Mouse (Mus musculus): ENCODE results near the gene Acox3. TPM values are rescaled to one million over a fixed set of nuclear protein-coding genes. Genes with fewer than 3 reads are reported as not detected.

Acox3 gene
- polyA plus RNA-seq, 1 experiment from 2014 or later: 12.4 TPM

- no peak overlapping the region for H3K4me3 ChIP-seq
- no peak overlapping the region for H3K4me2 ChIP-seq
- H3K27ac ChIP-seq: no peak overlapping the region
- H3K9me3 ChIP-seq: no peaks in the 10 kb centered on the region
- H3K27me3 ChIP-seq: no peaks in the 10 kb centered on the region
- 74% methylated on average over 13 of the region's 13 CpGs for WGBS
- H3K9ac ChIP-seq: no peak overlapping the region
- 0 out of 2 replicates have a peak, but pooled peaks cover 4% of the 10 kb centered on the region for H3K4me1 ChIP-seq
- ATAC-seq (ENCODE audit: insufficient number of reproducible peaks, low FRiP score, low TSS enrichment, low read depth): 0 out of 2 replicates have a peak, but pooled peaks have one; percentile 57
- H3K36me3 ChIP-seq: peaks cover 70% of the 10 kb centered on the region
These were observed 24.8 kb upstream of the Acox3 start for GRCm38 (mm10) chr5:35557946-35558621.

GRCm38 (mm10) chr5:35559447-35559846 is 23.4 kb upstream of the Acox3 start:
- Histone ChIP-seq H3K27me3 (no peaks in the 10 kb centered on the region), H3K27ac (no peak overlapping the region), H3K9me3 (no peaks in the 10 kb centered on the region)

DNA sequence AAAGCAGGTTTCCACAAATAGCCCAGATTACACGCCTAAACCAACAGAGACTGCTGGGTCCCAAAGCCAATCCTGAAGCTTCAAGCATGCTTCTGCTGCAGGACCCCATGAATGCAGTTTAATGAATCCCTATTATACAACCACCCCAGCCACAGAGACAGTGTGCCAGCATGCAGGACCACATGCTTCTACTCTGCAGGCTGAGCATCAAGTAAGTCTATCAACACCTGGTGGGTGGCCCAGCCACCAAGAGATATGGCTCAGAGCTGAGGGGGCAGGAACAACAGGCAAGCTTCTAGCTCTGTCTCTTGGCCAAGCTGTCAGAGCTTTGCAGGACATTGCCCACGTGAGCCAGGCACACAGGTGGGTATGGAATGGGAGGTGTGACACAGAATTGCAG is 20.2 kb upstream of the Acox3 start:
- ATAC-seq (ENCODE audit: insufficient number of reproducible peaks, low FRiP score, low TSS enrichment, low read depth): no peak
- no peak overlapping the region for H3K4me3 ChIP-seq
- H3K4me1 ChIP-seq: 0 out of 2 replicates have a peak, but pooled peaks cover 4% of the 10 kb centered on the region
- H3K27ac ChIP-seq: no peak overlapping the region
- 94% methylated on average over 2 of the region's 2 CpGs for WGBS
- H3K4me2 ChIP-seq: no peak overlapping the region
- no peaks in the 10 kb centered on the region for H3K9me3 ChIP-seq
- H3K36me3 ChIP-seq: peaks cover 88% of the 10 kb centered on the region
- H3K27me3 ChIP-seq: no peaks in the 10 kb centered on the region
- H3K9ac ChIP-seq: no peak overlapping the region

More at GRCm38 (mm10) chr5:35559447-35559846, 23.4 kb upstream of the Acox3 start:
- H3K9ac ChIP-seq: no peak overlapping the region
- no peak for ATAC-seq (ENCODE audit: insufficient number of reproducible peaks, low FRiP score, low TSS enrichment, low read depth)
- H3K4me3 ChIP-seq: no peak overlapping the region
- peaks cover 80% of the 10 kb centered on the region for H3K36me3 ChIP-seq
- H3K4me1 ChIP-seq: 0 out of 2 replicates have a peak, but pooled peaks cover 4% of the 10 kb centered on the region
- H3K4me2 ChIP-seq: no peak overlapping the region
- WGBS: 77% methylated on average over 8 of the region's 8 CpGs

DNA sequence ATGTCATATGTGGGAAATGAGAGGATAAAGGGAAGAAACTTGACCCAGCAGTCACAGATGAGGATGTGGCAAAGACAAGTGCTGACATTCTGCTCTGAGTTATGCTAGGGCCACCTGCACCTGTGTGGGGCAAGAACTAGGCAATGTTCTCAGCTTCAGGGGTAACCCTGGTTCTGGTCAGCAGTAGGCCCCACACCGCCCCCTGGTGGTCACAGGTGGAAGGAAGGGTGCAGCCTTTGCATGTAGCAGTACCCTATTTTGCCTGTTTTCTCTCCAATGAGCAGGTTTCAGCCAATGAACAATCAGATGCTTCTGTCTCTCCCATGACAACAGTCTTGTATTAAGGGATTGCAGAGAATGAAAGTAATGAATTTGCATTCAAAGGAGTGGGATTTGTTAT is 19.4 kb upstream of the Acox3 start:
- no peak for ATAC-seq (ENCODE audit: insufficient number of reproducible peaks, low FRiP score, low TSS enrichment, low read depth)
- no peak overlapping the region for H3K9ac ChIP-seq

DNA sequence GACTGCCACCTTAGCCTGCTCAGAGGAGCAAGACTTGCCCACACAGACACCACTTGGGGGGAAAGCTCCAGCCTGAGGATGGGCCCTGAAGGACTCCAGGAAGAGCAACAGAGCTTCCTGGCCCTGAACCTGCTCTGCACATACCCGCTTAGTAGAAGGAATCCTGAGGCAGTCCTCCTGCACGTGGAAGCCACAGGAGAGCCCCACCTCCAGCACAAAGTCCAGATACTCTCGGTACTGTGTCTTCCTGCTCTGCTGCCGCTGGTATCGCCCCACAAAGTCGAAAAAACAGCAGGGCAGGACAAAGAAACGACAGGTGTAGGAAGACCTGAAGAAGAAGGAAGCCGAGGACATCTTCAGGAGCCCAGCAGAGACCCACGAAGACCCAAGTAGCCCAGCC is 17.6 kb upstream of the Acox3 start:
- H3K36me3 ChIP-seq: peaks cover 93% of the 10 kb centered on the region
- H3K27me3 ChIP-seq: no peaks in the 10 kb centered on the region
- H3K4me1 ChIP-seq: no peaks in the 10 kb centered on the region
- H3K4me2 ChIP-seq: no peak overlapping the region
- WGBS: 91% methylated on average over 9 of the region's 9 CpGs
- no peak overlapping the region for H3K27ac ChIP-seq
- no peaks in the 10 kb centered on the region for H3K9me3 ChIP-seq
- no peak overlapping the region for H3K4me3 ChIP-seq
- no peak for ATAC-seq (ENCODE audit: insufficient number of reproducible peaks, low FRiP score, low TSS enrichment, low read depth)
- H3K9ac ChIP-seq: no peak overlapping the region

More for the DNA sequence above, 19.4 kb upstream of the Acox3 start:
- Histone ChIP-seq H3K36me3 (peaks cover 89% of the 10 kb centered on the region), H3K27me3 (no peaks in the 10 kb centered on the region), H3K4me1 (0 out of 2 replicates have a peak, but pooled peaks cover 4% of the 10 kb centered on the region), H3K4me3 (no peak overlapping the region), H3K9me3 (no peaks in the 10 kb centered on the region), H3K27ac (no peak overlapping the region), H3K4me2 (no peak overlapping the region)
- 0% methylated on average over 1 of the region's 1 CpGs for WGBS

GRCm38 (mm10) chr5:35566632-35567031 is 16.2 kb upstream of the Acox3 start:
- H3K4me1 ChIP-seq: no peaks in the 10 kb centered on the region
- no peaks in the 10 kb centered on the region for H3K27me3 ChIP-seq
- ATAC-seq (ENCODE audit: insufficient number of reproducible peaks, low FRiP score, low TSS enrichment, low read depth): no peak
- no peak overlapping the region for H3K27ac ChIP-seq
- no peak overlapping the region for H3K4me3 ChIP-seq
- H3K36me3 ChIP-seq: peaks cover 96% of the 10 kb centered on the region
- no peak overlapping the region for H3K4me2 ChIP-seq
- H3K9me3 ChIP-seq: no peaks in the 10 kb centered on the region
- H3K9ac ChIP-seq: no peak overlapping the region
- 93% methylated on average over 4 of the region's 4 CpGs for WGBS

GRCm38 (mm10) chr5:35571546-35571945 is 11.3 kb upstream of the Acox3 start:
- Histone ChIP-seq H3K4me1 (peaks cover 9% of the 10 kb centered on the region), H3K9ac (no peak overlapping the region), H3K36me3 (peaks cover 69% of the 10 kb centered on the region), H3K9me3 (no peaks in the 10 kb centered on the region), H3K27ac (no peak overlapping the region), H3K4me2 (no peak overlapping the region), H3K4me3 (no peak overlapping the region), H3K27me3 (no peaks in the 10 kb centered on the region)
- 87% methylated on average over 6 of the region's 6 CpGs for WGBS
- no peak for ATAC-seq (ENCODE audit: insufficient number of reproducible peaks, low FRiP score, low TSS enrichment, low read depth)

DNA sequence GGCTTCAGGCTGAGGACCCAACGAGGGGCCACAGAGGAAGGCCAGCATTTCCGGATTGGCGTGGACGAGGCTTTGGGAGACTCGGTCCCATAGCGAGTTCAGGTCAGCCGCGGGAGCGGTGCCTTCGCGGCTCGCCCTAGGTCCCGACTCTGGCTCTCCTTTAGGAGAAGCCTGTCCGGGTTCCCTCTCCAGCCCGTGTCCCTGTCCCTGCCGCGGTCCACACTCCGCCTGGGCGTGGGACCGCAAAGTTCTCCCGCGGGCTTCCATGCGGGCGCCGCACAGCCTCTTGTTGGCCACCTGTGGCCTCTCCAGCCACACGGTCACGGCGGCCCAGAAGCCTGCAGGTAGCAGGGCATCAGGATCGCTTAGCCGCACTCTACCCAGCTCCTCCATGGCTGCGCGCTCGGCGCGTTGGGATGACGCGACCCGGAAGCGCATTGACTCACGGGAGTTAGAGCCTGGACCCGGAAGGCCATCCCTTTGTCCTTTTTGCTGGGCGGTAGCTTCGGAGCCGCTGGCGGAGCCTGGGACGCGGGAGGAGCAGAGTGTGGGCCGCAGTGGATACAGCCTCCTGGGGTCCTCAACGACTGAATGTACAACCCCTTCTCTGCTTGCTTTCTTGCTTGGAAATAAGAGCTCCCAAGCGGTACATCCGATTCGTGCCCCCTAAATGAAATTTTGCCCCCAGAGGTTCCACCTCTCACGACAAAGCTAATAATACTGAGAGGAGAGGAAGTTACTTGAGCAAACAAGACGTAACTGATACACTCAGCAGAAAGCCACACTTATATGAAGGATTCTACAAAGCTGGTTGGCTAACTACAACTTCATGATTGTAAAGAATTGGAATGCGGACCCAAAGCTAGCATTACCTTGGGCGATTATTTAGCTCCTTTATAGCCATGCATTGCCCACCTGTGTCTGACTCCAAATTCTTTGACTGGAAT is 7.9 kb upstream of the Acox3 start, which contains the start of gene Trmt44:
Gene Trmt44, minus strand, starts transcription at position 418 of the 947 bp plus-strand sequence.
- H3K9ac ChIP-seq: peak within 1 kb of the TSS; percentile 97
- H3K4me3 ChIP-seq: peak within 1 kb of the TSS; percentile 96

DNA sequence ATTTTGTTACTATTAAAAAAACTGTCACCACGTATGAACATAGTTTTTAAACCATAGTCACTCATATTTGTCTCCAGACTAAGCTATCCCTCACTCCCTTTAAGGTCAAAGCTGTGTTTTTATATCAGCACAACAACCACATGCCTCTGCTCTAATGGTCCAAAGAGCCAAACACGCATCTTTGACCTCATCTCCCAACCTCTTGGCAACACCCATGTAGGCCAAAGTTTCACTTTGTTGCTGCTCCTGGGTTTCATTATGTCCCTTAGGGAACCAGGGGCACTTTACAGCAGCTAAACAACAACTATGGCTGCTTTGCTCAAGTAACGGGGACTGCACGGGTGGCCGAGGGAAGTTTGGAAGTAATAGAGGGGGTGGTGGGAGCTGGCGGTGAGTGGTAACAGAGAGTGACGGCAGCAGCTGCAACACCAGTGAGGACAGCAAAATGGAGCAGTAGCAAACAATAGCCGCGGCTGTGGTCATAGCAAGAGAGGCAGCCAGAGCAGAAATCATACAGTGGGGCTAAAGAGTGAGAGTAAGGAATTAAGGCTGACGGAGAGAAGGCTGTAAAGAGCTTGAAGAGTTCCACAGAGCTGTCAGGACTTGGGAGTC is 6.3 kb upstream of the Acox3 start:
- Histone ChIP-seq H3K4me1 (peaks cover 9% of the 10 kb centered on the region), H3K9me3 (no peaks in the 10 kb centered on the region), H3K9ac (no peak overlapping the region), H3K36me3 (peaks cover 22% of the 10 kb centered on the region), H3K27ac (no peak overlapping the region), H3K27me3 (peaks cover 5% of the 10 kb centered on the region; the same call in 1 of the 2 replicates), H3K4me3 (no peak overlapping the region), H3K4me2 (no peak overlapping the region)
- 82% methylated on average over 10 of the region's 10 CpGs for WGBS
- ATAC-seq (ENCODE audit: insufficient number of reproducible peaks, low FRiP score, low TSS enrichment, low read depth): no peak

More for the DNA sequence above, 7.9 kb upstream of the Acox3 start, which contains the start of gene Trmt44:
- H3K27me3 ChIP-seq: no peaks in the 10 kb centered on the region
- H3K4me1 ChIP-seq: peaks cover 9% of the 10 kb centered on the region
- peak within 1 kb of the TSS; percentile 78 for H3K27ac ChIP-seq
- peak within 1 kb of the TSS; percentile 94 for H3K4me2 ChIP-seq
- WGBS: 3% methylated on average over 56 of the region's 56 CpGs
- H3K9me3 ChIP-seq: no peaks in the 10 kb centered on the region
- peak; percentile 90 for ATAC-seq (ENCODE audit: insufficient number of reproducible peaks, low FRiP score, low TSS enrichment, low read depth)
- H3K36me3 ChIP-seq: peaks cover 38% of the 10 kb centered on the region

DNA sequence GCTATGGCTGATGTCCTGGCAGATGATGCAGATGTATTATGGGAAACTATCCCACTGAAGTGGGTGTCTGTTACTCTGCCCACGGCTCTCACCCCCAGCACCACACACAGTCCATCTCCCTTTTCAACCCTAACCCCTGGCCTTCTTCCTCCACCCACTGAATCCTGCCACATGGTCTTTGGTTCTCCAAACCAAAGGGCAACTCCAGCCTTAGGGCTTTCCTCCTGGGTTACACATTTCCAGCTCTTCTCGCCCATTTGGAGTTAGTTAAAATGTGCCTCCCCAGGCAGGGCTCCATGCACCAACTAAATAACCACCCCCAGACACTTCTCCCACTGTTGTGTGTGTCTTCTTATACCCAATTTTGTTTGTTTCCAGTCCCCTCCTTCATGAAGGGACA is 4.4 kb upstream of the Acox3 start:
- H3K4me1 ChIP-seq: peaks cover 18% of the 10 kb centered on the region
- H3K27me3 ChIP-seq: peaks cover 5% of the 10 kb centered on the region; the same call in 1 of the 2 replicates
- H3K9ac ChIP-seq: no peak overlapping the region
- H3K4me2 ChIP-seq: no peak overlapping the region
- H3K36me3 ChIP-seq: peaks cover 4% of the 10 kb centered on the region; the same call in 1 of the 2 replicates
- 58% methylated on average over 2 of the region's 2 CpGs for WGBS
- H3K4me3 ChIP-seq: no peak overlapping the region
- H3K9me3 ChIP-seq: no peaks in the 10 kb centered on the region
- H3K27ac ChIP-seq: no peak overlapping the region
- ATAC-seq (ENCODE audit: insufficient number of reproducible peaks, low FRiP score, low TSS enrichment, low read depth): no peak

- no peak overlapping the region for H3K4me3 ChIP-seq
- H3K9ac ChIP-seq: no peak overlapping the region
- ATAC-seq (ENCODE audit: insufficient number of reproducible peaks, low FRiP score, low TSS enrichment, low read depth): no peak
- H3K27ac ChIP-seq: no peak overlapping the region
- H3K9me3 ChIP-seq: no peaks in the 10 kb centered on the region
- H3K4me1 ChIP-seq: peaks cover 17% of the 10 kb centered on the region
- H3K36me3 ChIP-seq: no peaks in the 10 kb centered on the region
- no peak overlapping the region for H3K4me2 ChIP-seq
- WGBS: 48% methylated on average over 5 of the region's 5 CpGs
- peaks cover 5% of the 10 kb centered on the region; the same call in 1 of the 2 replicates for H3K27me3 ChIP-seq
These were observed 3.5 kb upstream of the Acox3 start for GRCm38 (mm10) chr5:35579247-35579893.

Data from limb, embryonic 15.5 days (tissue).